Mouse (Mus musculus): ENCODE measurements around the gene Foxn3.

GRCm38 (mm10) chr12:99392944-99393866 is 170.2 kb downstream of the Foxn3 start:
- TF ChIP-seq MAX (IDR thresholded peaks at IDR 0.05; ENCODE audit: low read depth) (no peak), MYOG (IDR thresholded peaks at IDR 0.05; ENCODE audit: control insufficient read depth in 1 of 3, insufficient read depth in 1 of 3, insufficient read length in 2 of 3, low read depth in 2 of 3) (peak in 2 of 3 experiments; percentile 40 to 68), POLR2AphosphoS2 (IDR thresholded peaks at IDR 0.05; ENCODE audit: insufficient read length, low read depth) (no peak)

Measured in myocyte (in vitro differentiated cells).